Mouse (Mus musculus) thymus, adult 2 months (tissue): ENCODE measurements at regions not wholly inside any gene's neighbourhood (a gene's known extent, or its start where the extent isn't known, plus 50 kb on each side); places are given as distances from the start of the nearest gene placed in this dataset.
A peak's percentile ranks its signal among the peaks of the same experiment; 100 is the strongest.

Experiments
- DNase-seq: peaks from one replicate; pipeline ENCODE4 v3.0.0; 2021
- H3K27ac ChIP-seq: fragments of 200-500 bp; 2 replicates; pipeline ENCODE4 v1.5.1; 2012; ENCODE audit warnings: low read length, control low read depth; ENCODE audit not compliant: control insufficient read depth, insufficient read depth
- H3K27me3 ChIP-seq: fragments of 200-500 bp; 2 replicates; pipeline ENCODE4 v1.6.1; 2012; ENCODE audit warnings: mild to moderate bottlenecking, low read length, moderate library complexity, mixed read lengths; ENCODE audit not compliant: control insufficient read depth, insufficient read depth
- H3K36me3 ChIP-seq: fragments of 200-500 bp; 2 replicates; pipeline ENCODE4 v1.6.1; 2012; ENCODE audit warnings: mild to moderate bottlenecking, low read length, moderate library complexity; ENCODE audit not compliant: control insufficient read depth, insufficient read depth
- H3K4me1 ChIP-seq: fragments of 200-500 bp; replicated peaks from 2 replicates; pipeline ENCODE4 v1.6.1; 2012; ENCODE audit warnings: low read length; ENCODE audit not compliant: control insufficient read depth, insufficient read depth
- H3K4me3 ChIP-seq: fragments of 200-500 bp; 2 replicates; pipeline ENCODE4 v1.5.1; 2012; ENCODE audit warnings: mild to moderate bottlenecking, low read length, control low read depth, moderate library complexity; ENCODE audit not compliant: control insufficient read depth, insufficient read depth
- CTCF ChIP-seq: fragments of 200-500 bp; IDR thresholded peaks from 2 replicates; pipeline ENCODE4 v1.5.1; 2012; ENCODE audit warnings: mild to moderate bottlenecking, control low read depth, low read length, moderate library complexity, borderline replicate concordance; ENCODE audit not compliant: control insufficient read depth, poor library complexity, insufficient read depth; ENCODE audit errors: extremely low read depth
- POLR2A ChIP-seq: fragments of 200-500 bp; IDR thresholded peaks from 2 replicates; pipeline ENCODE4 v1.6.1; 2012; ENCODE audit warnings: mild to moderate bottlenecking, low read length, control low read depth, moderate library complexity; ENCODE audit not compliant: control insufficient read depth, poor library complexity, insufficient read depth; ENCODE audit errors: extremely low read depth
- WGBS: fragments of 180-500 bp; shearing (Covaris S2); methylation state at CpG from one replicate; pipeline ENCODE4 v1.1.7; 2018; 5-methylcytosine and 5-hydroxymethylcytosine counted together

GRCm38 (mm10) chr10:43756881-43757565 is 144.5 kb downstream of the Qrsl1 start:
- Histone ChIP-seq H3K4me1 (peaks cover 19% of the 10 kb centered on the region), H3K27ac (no peak overlapping the region), H3K27me3 (no peaks in the 10 kb centered on the region), H3K4me3 (no peak overlapping the region), H3K36me3 (no peaks in the 10 kb centered on the region)
- no peak for DNase-seq
- 52% methylated on average over 6 of the region's 6 CpGs for WGBS
- TF ChIP-seq CTCF (no peak), POLR2A (no peak)

- H3K36me3 ChIP-seq = no peaks in the 10 kb centered on the region
These were observed 143.2 kb downstream of the Qrsl1 start for GRCm38 (mm10) chr10:43758124-43759025.

GRCm38 (mm10) chr10:43759186-43759905 is 142.2 kb downstream of the Qrsl1 start:
- 67% methylated on average over 14 of the region's 14 CpGs for WGBS
- peaks cover 19% of the 10 kb centered on the region for H3K4me1 ChIP-seq
- H3K36me3 ChIP-seq = no peaks in the 10 kb centered on the region
- TF ChIP-seq CTCF (no peak), POLR2A (no peak)
- DNase-seq = peak; percentile 53
- H3K4me3 ChIP-seq = no peak overlapping the region
- H3K27me3 ChIP-seq = no peaks in the 10 kb centered on the region
- H3K27ac ChIP-seq = peak overlapping the region; percentile 69; the same call in 1 of the 2 replicates

More at GRCm38 (mm10) chr10:43758124-43759025, 143.2 kb downstream of the Qrsl1 start:
- TF ChIP-seq CTCF (no peak), POLR2A (no peak)
- no peak overlapping the region for H3K4me3 ChIP-seq
- no peaks in the 10 kb centered on the region for H3K27me3 ChIP-seq
- WGBS = 13% methylated on average over 9 of the region's 10 CpGs
- peaks cover 19% of the 10 kb centered on the region for H3K4me1 ChIP-seq
- DNase-seq = no peak
- H3K27ac ChIP-seq = peak overlapping the region; percentile 55; the same call in 1 of the 2 replicates

GRCm38 (mm10) chr10:43759906-43760281 is 141.7 kb downstream of the Qrsl1 start:
- TF ChIP-seq POLR2A = no peak
- TF ChIP-seq CTCF = no peak
- H3K4me1 ChIP-seq = peaks cover 19% of the 10 kb centered on the region
- H3K36me3 ChIP-seq = no peaks in the 10 kb centered on the region
- no peaks in the 10 kb centered on the region for H3K27me3 ChIP-seq
- 92% methylated on average over 5 of the region's 5 CpGs for WGBS
- peak overlapping the region; percentile 22; the same call in 1 of the 2 replicates for H3K27ac ChIP-seq
- no peak overlapping the region for H3K4me3 ChIP-seq
- DNase-seq = no peak

- no peaks in the 10 kb centered on the region for H3K36me3 ChIP-seq
- TF ChIP-seq CTCF = no peak
- TF ChIP-seq POLR2A = no peak
- DNase-seq = no peak
- H3K27ac ChIP-seq = no peak overlapping the region
- H3K4me3 ChIP-seq = no peak overlapping the region
- peaks cover 19% of the 10 kb centered on the region for H3K4me1 ChIP-seq
- WGBS = 37% methylated on average over 6 of the region's 6 CpGs
- H3K27me3 ChIP-seq = no peaks in the 10 kb centered on the region
These were observed 139.5 kb downstream of the Qrsl1 start for GRCm38 (mm10) chr10:43761979-43762570.

- no peak overlapping the region for H3K4me3 ChIP-seq
- peaks cover 7% of the 10 kb centered on the region for H3K4me1 ChIP-seq
- WGBS = 87% methylated on average over 3 of the region's 3 CpGs
- DNase-seq = no peak
- no peak overlapping the region for H3K27ac ChIP-seq
- no peaks in the 10 kb centered on the region for H3K36me3 ChIP-seq
- TF ChIP-seq CTCF (no peak), POLR2A (no peak)
- H3K27me3 ChIP-seq = no peaks in the 10 kb centered on the region
These were observed 137.0 kb downstream of the Qrsl1 start for GRCm38 (mm10) chr10:43764581-43764980.
